ENCODE assay signal across 9 mouse cellular contexts in the genomic region with DNA sequence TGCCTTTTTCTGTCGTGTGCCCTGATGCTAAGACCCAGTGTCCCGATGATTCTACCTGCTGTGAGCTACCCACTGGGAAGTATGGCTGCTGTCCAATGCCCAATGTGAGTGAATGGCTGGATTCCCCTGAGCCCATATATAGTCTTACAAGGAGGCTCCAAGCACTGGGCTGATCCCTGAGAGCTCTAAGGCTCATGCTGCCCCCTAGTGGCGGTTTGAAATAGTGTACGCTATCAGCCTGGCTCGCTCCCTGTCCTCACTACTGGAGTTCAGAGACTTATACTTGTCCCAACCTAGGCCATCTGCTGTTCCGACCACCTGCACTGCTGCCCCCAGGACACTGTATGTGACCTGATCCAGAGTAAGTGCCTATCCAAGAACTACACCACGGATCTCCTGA. TPM values are rescaled to one million over a fixed set of nuclear protein-coding genes. Genes with fewer than 3 reads are reported as not detected.
DNase-seq lines count a peak whose midpoint lies in the region; ATAC-seq and TF ChIP-seq lines count a peak whose summit lies in the region.
"Had no signal": no experiment of that assay in that cellular context is flagged by ENCODE, and none has a peak within 500 bp of the region (broad histone marks: within the 10 kb centered on the region; RNA-seq: fewer than 3 reads in every experiment).

No protein-coding gene starts in this region.

- 11% methylated on average over 7 of the region's 7 CpGs for WGBS in lung, postnatal 0 days
- 30% methylated on average over 7 of the region's 7 CpGs for WGBS in thymus, adult 2 months

- H3K36me3 ChIP-seq in lung, postnatal 0 days (ENCODE audit: insufficient read depth, low read length), result peaks cover 15% of the 10 kb centered on the region; the same call in 1 of the 2 replicates
- no peaks in the 10 kb centered on the region for H3K36me3 ChIP-seq in thymus, adult 2 months (ENCODE audit: control insufficient read depth, insufficient read depth, low read length)

- no peak overlapping the region for H3K4me2 ChIP-seq in lung, postnatal 0 days (replicated peaks; ENCODE audit: low read depth, low read length)
- H3K4me2 ChIP-seq: embryonic facial prominence, embryonic 15.5 days had no signal

- peak; percentile 64 for ATAC-seq in erythroblast, adult 5-6 weeks (replicated peaks; ENCODE audit: low FRiP score, poor library complexity, severe bottlenecking)
- peak; percentile 39 for ATAC-seq in lung, postnatal 0 days

- H3K27ac ChIP-seq in layer of hippocampus, adult 2 months, result no peak overlapping the region
- H3K27ac ChIP-seq in lung, postnatal 0 days (ENCODE audit: low read length), result no peak overlapping the region
- no peak overlapping the region for H3K27ac ChIP-seq in thymus, adult 2 months (ENCODE audit: control insufficient read depth, insufficient read depth, low read length)
- H3K27ac ChIP-seq: embryonic facial prominence, embryonic 15.5 days had no signal

- peak; percentile 95 for TF ChIP-seq CTCF in layer of hippocampus, adult 2 months (conservative IDR thresholded peaks at IDR 0.05)
- peak; percentile 94 for TF ChIP-seq CTCF in lung, postnatal 0 days (IDR thresholded peaks at IDR 0.05)
- TF ChIP-seq CTCF in thymus, adult 2 months (IDR thresholded peaks at IDR 0.05; ENCODE audit: borderline replicate concordance, control insufficient read depth, extremely low read depth, insufficient read depth, low read length, poor library complexity), result peak; percentile 52; the same call in 1 of the 2 replicates

- no peaks in the 10 kb centered on the region for H3K27me3 ChIP-seq in lung, postnatal 0 days (replicated peaks; ENCODE audit: insufficient read depth, low read length)
- H3K27me3 ChIP-seq in thymus, adult 2 months (ENCODE audit: control insufficient read depth, insufficient read depth, low read length), result peaks cover 3% of the 10 kb centered on the region; the same call in 1 of the 2 replicates
- H3K27me3 ChIP-seq: embryonic facial prominence, embryonic 15.5 days had no signal

- H3K4me1 ChIP-seq in lung, postnatal 0 days (ENCODE audit: insufficient read depth, low read depth, low read length), result peaks cover 12% of the 10 kb centered on the region; the same call in 1 of the 2 replicates
- peaks cover 28% of the 10 kb centered on the region for H3K4me1 ChIP-seq in thymus, adult 2 months (replicated peaks; ENCODE audit: control insufficient read depth, insufficient read depth, low read length)

- intact Hi-C loops in heart, postnatal 14 days (cut with DNase I), result no loop called here

- H3K9me3 ChIP-seq in lung, postnatal 0 days (ENCODE audit: low read length), result no peaks in the 10 kb centered on the region
- H3K9me3 ChIP-seq: embryonic facial prominence, embryonic 15.5 days had no signal

- TF ChIP-seq EP300 in lung, postnatal 0 days (IDR thresholded peaks at IDR 0.05), result no peak

- no peak overlapping the region for H3K9ac ChIP-seq in lung, postnatal 0 days (replicated peaks; ENCODE audit: low read depth)
- H3K9ac ChIP-seq: embryonic facial prominence, embryonic 15.5 days had no signal

- H3K4me3 ChIP-seq in layer of hippocampus, adult 2 months, result no peak overlapping the region
- no peak overlapping the region for H3K4me3 ChIP-seq in lung, postnatal 0 days (ENCODE audit: low read depth, low read length)
- no peak overlapping the region for H3K4me3 ChIP-seq in thymus, adult 2 months (ENCODE audit: control insufficient read depth, insufficient read depth, low read length)
- H3K4me3 ChIP-seq: embryonic facial prominence, embryonic 15.5 days had no signal

- TF ChIP-seq POLR2A in thymus, adult 2 months (IDR thresholded peaks at IDR 0.05; ENCODE audit: control insufficient read depth, extremely low read depth, insufficient read depth, low read length, poor library complexity), result no peak

- peak; percentile 77 for DNase-seq in CD4-positive helper T cell, adult 2 months (ENCODE audit: low read depth, low spot score)
- peak; percentile 88 to 92 for DNase-seq in adrenal gland, postnatal 36 days
- DNase-seq in heart, postnatal 14 days, result peak; percentile 85 to 94
- DNase-seq in layer of hippocampus, adult 2 months (ENCODE audit: low spot score in 2 of 2), result peak; percentile 88 to 93
- peak; percentile 93 for DNase-seq in lung, postnatal 0 days (ENCODE audit: low spot score)
- peak; percentile 77 for DNase-seq in ovary, postnatal 10 days (ENCODE audit: low spot score)
- peak; percentile 81 for DNase-seq in thymus, adult 2 months

RNA-seq across cellular contexts. Expression of a gene that starts 4.3 kb away (rescaled TPM):
- 100 to 1,000 TPM; 181 to 214 TPM for total RNA-seq in adrenal gland, postnatal 36 days (2021)
- total RNA-seq in erythroblast, adult 5-6 weeks (2015; ENCODE audit: low replicate concordance), result 85.7 and 90.1 TPM in 2 replicates
- 26.3 and 56.1 TPM in 2 replicates for total RNA-seq in erythroblast, adult 5-6 weeks (2017; ENCODE audit: low replicate concordance)
- total RNA-seq in heart, postnatal 14 days (2021), result 100 to 1,000 TPM; 130 to 136 TPM
- 10 to 100 TPM; 60.6 to 66.4 TPM for total RNA-seq in layer of hippocampus, adult 2 months (2021)
- polyA plus RNA-seq in lung, postnatal 0 days (2015; fragmentation: Nextera tagmentation; extraction: Ambion mirVana), result 215 and 223 TPM in 2 replicates
- polyA plus RNA-seq in thymus, adult 2 months (2012; rRNA removed), result 151 and 160 TPM in 2 replicates

RNA-seq across cellular contexts. Expression of a gene that starts 13.1 kb away (rescaled TPM):
- 1 to 10 TPM; 5.8 to 6.1 TPM for total RNA-seq in adrenal gland, postnatal 36 days (2021)
- not detected in 2 replicates for total RNA-seq in erythroblast, adult 5-6 weeks (2015; ENCODE audit: low replicate concordance)
- not detected in 2 replicates for total RNA-seq in erythroblast, adult 5-6 weeks (2017; ENCODE audit: low replicate concordance)
- total RNA-seq in heart, postnatal 14 days (2021), result 10 to 100 TPM; 10.5 to 11.4 TPM
- total RNA-seq in layer of hippocampus, adult 2 months (2021), result 100 to 1,000 TPM in 1 of 2 experiments, 10 to 100 TPM in 1; 92.5 to 102 TPM
- polyA plus RNA-seq in lung, postnatal 0 days (2015; fragmentation: Nextera tagmentation; extraction: Ambion mirVana), result 3.2 and 3.4 TPM in 2 replicates
- 2.6 and 4.7 TPM in 2 replicates for polyA plus RNA-seq in thymus, adult 2 months (2012; rRNA removed)

RNA-seq across cellular contexts. Expression of a gene that starts 26.7 kb away (rescaled TPM):
- total RNA-seq in adrenal gland, postnatal 36 days (2021), result 100 to 1,000 TPM; 453 to 470 TPM
- 461 and 462 TPM in 2 replicates for total RNA-seq in erythroblast, adult 5-6 weeks (2015; ENCODE audit: low replicate concordance)
- 236 and 290 TPM in 2 replicates for total RNA-seq in erythroblast, adult 5-6 weeks (2017; ENCODE audit: low replicate concordance)
- total RNA-seq in heart, postnatal 14 days (2021), result 100 to 1,000 TPM; 163 to 176 TPM
- 10 to 100 TPM; 62.5 to 62.6 TPM for total RNA-seq in layer of hippocampus, adult 2 months (2021)
- 214 TPM in 2 replicates for polyA plus RNA-seq in lung, postnatal 0 days (2015; fragmentation: Nextera tagmentation; extraction: Ambion mirVana)
- polyA plus RNA-seq in thymus, adult 2 months (2012; rRNA removed), result 227 and 235 TPM in 2 replicates

RNA-seq across cellular contexts. Expression of a gene that starts 35.5 kb away (rescaled TPM):
- 1 to 10 TPM; 3.0 to 4.6 TPM for total RNA-seq in adrenal gland, postnatal 36 days (2021)
- total RNA-seq in erythroblast, adult 5-6 weeks (2015; ENCODE audit: low replicate concordance), result 23.6 and 57.1 TPM in 2 replicates
- 73.1 and 99.5 TPM in 2 replicates for total RNA-seq in erythroblast, adult 5-6 weeks (2017; ENCODE audit: low replicate concordance)
- 1 to 10 TPM; 3.1 to 3.3 TPM for total RNA-seq in heart, postnatal 14 days (2021)
- total RNA-seq in layer of hippocampus, adult 2 months (2021), result 1 to 10 TPM; 2.3 to 3.5 TPM
- 13.0 and 14.9 TPM in 2 replicates for polyA plus RNA-seq in lung, postnatal 0 days (2015; fragmentation: Nextera tagmentation; extraction: Ambion mirVana)
- 3.8 and 4.0 TPM in 2 replicates for polyA plus RNA-seq in thymus, adult 2 months (2012; rRNA removed)

RNA-seq across cellular contexts. Expression of a gene that starts 41.2 kb away (rescaled TPM):
- 10 to 100 TPM; 29.1 to 29.6 TPM for total RNA-seq in adrenal gland, postnatal 36 days (2021)
- total RNA-seq in erythroblast, adult 5-6 weeks (2015; ENCODE audit: low replicate concordance), result 3.1 TPM in 1 of 2 replicates, not detected in the other
- total RNA-seq in erythroblast, adult 5-6 weeks (2017; ENCODE audit: low replicate concordance), result 2.7 and 7.5 TPM in 2 replicates
- under 1 TPM in 1 of 2 experiments, not detected in 1; 0.29 TPM for total RNA-seq in heart, postnatal 14 days (2021)
- 100 to 1,000 TPM; 482 to 488 TPM for total RNA-seq in layer of hippocampus, adult 2 months (2021)
- polyA plus RNA-seq in lung, postnatal 0 days (2015; fragmentation: Nextera tagmentation; extraction: Ambion mirVana), result 1.7 and 1.9 TPM in 2 replicates
- polyA plus RNA-seq in thymus, adult 2 months (2012; rRNA removed), result 7.9 and 8.1 TPM in 2 replicates

Comparison
In these comparisons a context has a peak if more than half of its experiments do, and no peak if none do; other contexts are left out.
1. RNA of a gene that starts 13.1 kb away (total RNA-seq): 92.5 to 102 TPM in layer of hippocampus, adult 2 months; 10.5 to 11.4 TPM in heart, postnatal 14 days, 5.8 to 6.1 TPM in adrenal gland, postnatal 36 days and not detected in erythroblast, adult 5-6 weeks; every median in the first group is over 4 times any median in the second.
2. Peak in every context shown above with its lines, with median percentiles within 50 percentile points of each other: DNase-seq and CTCF ChIP-seq.